Mouse (Mus musculus): ENCODE data around the gene Asb18.

The Asb18 gene

DNA sequence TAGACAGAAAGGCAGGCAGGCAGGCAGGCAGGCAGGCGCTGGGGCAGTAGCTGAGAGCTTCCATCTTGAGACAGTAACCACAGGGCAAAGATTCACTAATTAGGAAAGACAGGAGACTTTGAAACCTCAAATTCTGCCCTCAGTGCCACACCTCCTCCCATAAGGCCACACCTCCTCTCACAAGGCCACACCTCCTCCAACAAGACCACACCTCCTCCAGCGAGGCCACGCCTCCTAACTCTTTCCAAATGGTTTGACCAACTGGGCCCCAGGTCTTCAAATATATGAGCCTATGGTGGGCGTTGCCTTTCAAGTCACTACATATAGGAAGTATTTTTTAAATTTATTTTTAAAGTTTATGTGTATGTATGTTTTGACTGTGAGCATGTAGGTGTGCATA is 113.1 kb downstream of the Asb18 start:
- no peak for DNase-seq (ENCODE audit: low read depth, low spot score)

All from WW6 (cell line).